Mouse (Mus musculus) A20 (cell line): ENCODE measurements around the gene Dagla.

Experiments used
- DNase-seq: peaks from one replicate; pipeline ENCODE4 v3.0.0-alpha.2; 2011; ENCODE audit warnings: low read depth, low spot score

The Dagla gene

GRCm38 (mm10) chr19:10307941-10308340, 3.3 kb upstream of the Dagla start:
- DNase-seq: no peak

- DNase-seq: no peak
These were observed 2.7 kb upstream of the Dagla start for GRCm38 (mm10) chr19:10307351-10307750.

- no peak for DNase-seq
These were observed 2.0 kb upstream of the Dagla start for GRCm38 (mm10) chr19:10306521-10307243.

- DNase-seq: peak; percentile 66
These were observed 963 bp upstream of the Dagla start for GRCm38 (mm10) chr19:10305640-10306039.

- DNase-seq: no peak
These were observed 282 bp downstream of the Dagla start for GRCm38 (mm10) chr19:10304395-10304794.

- no peak for DNase-seq
These were observed 1.8 kb downstream of the Dagla start for GRCm38 (mm10) chr19:10302852-10303251.

GRCm38 (mm10) chr19:10301866-10302356, 2.8 kb downstream of the Dagla start:
- no peak for DNase-seq

GRCm38 (mm10) chr19:10301263-10301662, 3.4 kb downstream of the Dagla start:
- no peak for DNase-seq

GRCm38 (mm10) chr19:10300809-10301208, 3.9 kb downstream of the Dagla start:
- no peak for DNase-seq

GRCm38 (mm10) chr19:10298268-10298667, 6.4 kb downstream of the Dagla start:
- DNase-seq: no peak

GRCm38 (mm10) chr19:10297041-10297503, 7.6 kb downstream of the Dagla start:
- DNase-seq: no peak

GRCm38 (mm10) chr19:10296306-10296705, 8.4 kb downstream of the Dagla start:
- no peak for DNase-seq

- DNase-seq: no peak
These were observed 9.8 kb downstream of the Dagla start for GRCm38 (mm10) chr19:10294631-10295562.

GRCm38 (mm10) chr19:10293987-10294386, 10.7 kb downstream of the Dagla start:
- DNase-seq: no peak

- no peak for DNase-seq
These were observed 12.7 kb downstream of the Dagla start for GRCm38 (mm10) chr19:10291896-10292490.

GRCm38 (mm10) chr19:10290153-10290945, 14.3 kb downstream of the Dagla start:
- no peak for DNase-seq

GRCm38 (mm10) chr19:10289609-10290150, 15.0 kb downstream of the Dagla start:
- DNase-seq: no peak

GRCm38 (mm10) chr19:10288125-10289040, 16.3 kb downstream of the Dagla start:
- DNase-seq: no peak

- no peak for DNase-seq
These were observed 18.2 kb downstream of the Dagla start for GRCm38 (mm10) chr19:10286458-10286872.
